Mouse (Mus musculus) cerebellum, adult 2 months (tissue): ENCODE data around the gene Sox4. TPM values are rescaled to one million over a fixed set of nuclear protein-coding genes. Genes with fewer than 3 reads are reported as not detected.

Experiments used
- DNase-seq, 2 experiments: peaks; one replicate each; pipeline ENCODE4 v3.0.0; 2021
- H3K27ac ChIP-seq: fragments of 200-500 bp; 2 replicates; pipeline ENCODE4 v1.5.1; 2012; ENCODE audit warnings: low read length, control low read depth, inconsistent platforms; ENCODE audit not compliant: insufficient read depth
- H3K27me3 ChIP-seq: fragments of 200-500 bp; 2 replicates; pipeline ENCODE4 v1.6.1; 2012; ENCODE audit warnings: inconsistent platforms, mild to moderate bottlenecking, low read length, moderate library complexity; ENCODE audit not compliant: control insufficient read depth, insufficient read depth
- H3K4me1 ChIP-seq: fragments of 200-500 bp; 2 replicates; pipeline ENCODE4 v1.6.1; 2011; ENCODE audit warnings: low read length; ENCODE audit not compliant: control insufficient read depth, insufficient read depth
- H3K4me3 ChIP-seq: fragments of 200-500 bp; replicated peaks from 2 replicates; pipeline ENCODE3; 2011; ENCODE audit warnings: mild to moderate bottlenecking, low read depth, low read length, control low read depth; ENCODE audit not compliant: insufficient read depth
- CTCF ChIP-seq: fragments of 200-500 bp; IDR thresholded peaks from 2 replicates; pipeline ENCODE4 v1.5.1; 2011; ENCODE audit warnings: low read depth, mild to moderate bottlenecking, control low read depth, low read length, moderate library complexity, borderline replicate concordance; ENCODE audit not compliant: insufficient read depth
- POLR2A ChIP-seq: fragments of 200-500 bp; IDR thresholded peaks from 2 replicates; pipeline ENCODE4 v1.6.1; 2011; ENCODE audit warnings: low read length, control low read depth, borderline replicate concordance; ENCODE audit not compliant: insufficient read depth
- WGBS: fragments of 180-500 bp; shearing (Covaris S2); methylation state at CpG from one replicate; pipeline ENCODE4 v1.1.7; 2018; 5-methylcytosine and 5-hydroxymethylcytosine counted together
- polyA plus RNA-seq: library from polyadenylated mRNA; depleted of rRNA; stranded (reverse); fragments of >200 nt; gene quantifications from 2 replicates; pipeline ENCODE4 v1.2.3, GENCODE M21; 2012

The Sox4 gene
- polyA plus RNA-seq, 1 experiment: 4.7 TPM

GRCm38 (mm10) chr13:28959068-28959440 lies 5.5 kb upstream of the Sox4 start:
- under 1% methylated on average over 17 of the region's 17 CpGs for WGBS
- no peaks in the 10 kb centered on the region for H3K27me3 ChIP-seq
- TF ChIP-seq POLR2A (no peak), CTCF (no peak)
- H3K27ac ChIP-seq: peak overlapping the region; percentile 91
- peak overlapping the region; percentile 89 for H3K4me3 ChIP-seq
- H3K4me1 ChIP-seq: no peaks in the 10 kb centered on the region
- DNase-seq: no peak

- TF ChIP-seq CTCF (no peak), POLR2A (peak; percentile 29; the same call in 1 of the 2 replicates)
- 1% methylated on average over 54 of the region's 54 CpGs for WGBS
Measured at GRCm38 (mm10) chr13:28958211-28959067, 4.9 kb upstream of the Sox4 start.

GRCm38 (mm10) chr13:28957765-28958164 lies 4.3 kb upstream of the Sox4 start:
- H3K4me3 ChIP-seq: peak overlapping the region; percentile 89
- TF ChIP-seq CTCF (peak; percentile 96), POLR2A (no peak)
- H3K4me1 ChIP-seq: no peaks in the 10 kb centered on the region
- no peaks in the 10 kb centered on the region for H3K27me3 ChIP-seq
- H3K27ac ChIP-seq: no peak overlapping the region
- DNase-seq: peak; percentile 92 to 95
- WGBS: 2% methylated on average over 16 of the region's 16 CpGs

More at GRCm38 (mm10) chr13:28958211-28959067, 4.9 kb upstream of the Sox4 start:
- peak overlapping the region; percentile 91 for H3K27ac ChIP-seq
- H3K4me3 ChIP-seq: peak overlapping the region; percentile 89
- DNase-seq: peak; percentile 64 to 75
- H3K27me3 ChIP-seq: no peaks in the 10 kb centered on the region
- H3K4me1 ChIP-seq: no peaks in the 10 kb centered on the region

- TF ChIP-seq POLR2A (no peak), CTCF (no peak)
- under 1% methylated on average over 98 of the region's 98 CpGs for WGBS
- Histone ChIP-seq H3K4me1 (no peaks in the 10 kb centered on the region), H3K4me3 (peak overlapping the region; percentile 69), H3K27ac (peak overlapping the region; percentile 29), H3K27me3 (no peaks in the 10 kb centered on the region)
- peak; percentile 57 to 64 for DNase-seq
Measured at GRCm38 (mm10) chr13:28952576-28953571, 639 bp downstream of the Sox4 start.

GRCm38 (mm10) chr13:28951691-28952575 lies 1.6 kb downstream of the Sox4 start:
- no peak overlapping the region for H3K27ac ChIP-seq
- under 1% methylated on average over 92 of the region's 92 CpGs for WGBS
- H3K27me3 ChIP-seq: no peaks in the 10 kb centered on the region
- no peaks in the 10 kb centered on the region for H3K4me1 ChIP-seq
- peak in 1 of 2 experiments; percentile 40 for DNase-seq
- TF ChIP-seq POLR2A: no peak
- no peak for TF ChIP-seq CTCF
- H3K4me3 ChIP-seq: peak overlapping the region; percentile 69

- DNase-seq: peak; percentile 34 to 54
- no peaks in the 10 kb centered on the region for H3K4me1 ChIP-seq
- TF ChIP-seq CTCF (no peak), POLR2A (no peak)
- H3K27ac ChIP-seq: no peak overlapping the region
- under 1% methylated on average over 32 of the region's 32 CpGs for WGBS
- H3K27me3 ChIP-seq: no peaks in the 10 kb centered on the region
- H3K4me3 ChIP-seq: peak overlapping the region; percentile 69
Measured at GRCm38 (mm10) chr13:28950623-28951491, 2.7 kb downstream of the Sox4 start.
